Mouse (Mus musculus) kidney, embryonic 14.5 days (tissue): ENCODE results near the gene Acly. TPM values are rescaled to one million over a fixed set of nuclear protein-coding genes. Genes with fewer than 3 reads are reported as not detected.

Experiments used
- ATAC-seq: fragments of 200-750 bp; cut with Nextera tagmentation; 2 replicates; pipeline ENCODE4 v1.8.0; 2017; ENCODE audit warnings: moderate number of reproducible peaks, mild to moderate bottlenecking, moderate TSS enrichment, moderate library complexity; ENCODE audit not compliant: low FRiP score, low TSS enrichment
- H3K27ac ChIP-seq: fragments of 300-500 bp; sonication (generic); 2 replicates; pipeline ENCODE4 v1.5.1; 2014; ENCODE audit warnings: low read depth, mild to moderate bottlenecking, low read length, moderate library complexity, mixed read lengths
- H3K27me3 ChIP-seq: fragments of 300-500 bp; sonication (generic); 2 replicates; pipeline ENCODE4 v1.6.1; 2014; ENCODE audit warnings: mild to moderate bottlenecking, low read length; ENCODE audit not compliant: control insufficient read depth, insufficient read depth
- H3K36me3 ChIP-seq: fragments of 300-500 bp; sonication (generic); 2 replicates; pipeline ENCODE4 v1.6.1; 2014; ENCODE audit warnings: low read length, mixed read lengths; ENCODE audit not compliant: control insufficient read depth, insufficient read depth
- H3K4me1 ChIP-seq: fragments of 300-500 bp; sonication (generic); 2 replicates; pipeline ENCODE4 v1.6.1; 2014; ENCODE audit warnings: low read length, mixed read lengths; ENCODE audit not compliant: control insufficient read depth, insufficient read depth
- H3K4me2 ChIP-seq: fragments of 300-500 bp; sonication (generic); replicated peaks from 2 replicates; pipeline ENCODE4 v1.6.1; 2014; ENCODE audit warnings: low read depth, mild to moderate bottlenecking, low read length
- H3K4me3 ChIP-seq: fragments of 300-500 bp; sonication (generic); 2 replicates; pipeline ENCODE4 v1.5.1; 2014; ENCODE audit warnings: mild to moderate bottlenecking, low read length
- H3K9ac ChIP-seq: fragments of 300-500 bp; sonication (generic); 2 replicates; pipeline ENCODE4 v1.6.1; 2014; ENCODE audit warnings: low read depth, mild to moderate bottlenecking, low read length, moderate library complexity
- H3K9me3 ChIP-seq: fragments of 300-500 bp; sonication (generic); 2 replicates; pipeline ENCODE4 v1.6.1; 2016; ENCODE audit warnings: low read length; ENCODE audit not compliant: control insufficient read depth
- WGBS: fragments of 180-500 bp; shearing (Covaris S2); extraction: QIAGEN DNeasy Blood & Tissue Kit; methylation state at CpG from one replicate; pipeline ENCODE4 v1.1.7; 2014; 5-methylcytosine and 5-hydroxymethylcytosine counted together
- polyA plus RNA-seq: library from polyadenylated mRNA; unstranded; fragments of >200 nt; fragmentation: Nextera tagmentation; extraction: Ambion mirVana; gene quantifications from 2 replicates; pipeline ENCODE4 v1.2.1, GENCODE M21; 2014

Gene Acly
- polyA plus RNA-seq, 1 experiment from 2014 or later, result 158 TPM

DNA sequence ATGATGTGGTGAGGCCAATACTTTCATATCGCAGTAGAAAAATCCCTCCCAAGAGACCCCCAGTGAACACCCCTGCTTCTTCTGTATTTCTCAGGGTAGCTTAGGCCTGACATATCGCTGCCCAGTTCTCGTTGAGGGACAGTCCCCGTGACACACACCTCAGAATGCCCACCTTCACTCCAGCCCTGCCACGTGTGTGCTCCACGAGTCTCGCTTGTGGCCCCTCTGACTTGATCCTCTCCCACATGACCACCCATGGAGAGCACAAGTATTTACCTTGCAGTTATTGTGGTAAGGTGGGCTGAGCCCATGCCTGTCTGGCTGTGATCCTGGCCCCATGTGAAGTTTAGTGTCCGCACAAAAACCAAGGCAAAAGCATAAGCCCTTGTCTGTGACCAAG is 40.9 kb upstream of the Acly start:
- WGBS, result 82% methylated on average over 8 of the region's 8 CpGs
- no peak for ATAC-seq
- Histone ChIP-seq H3K9me3 (no peaks in the 10 kb centered on the region), H3K4me1 (0 out of 2 replicates have a peak, but pooled peaks cover 8% of the 10 kb centered on the region), H3K9ac (no peak overlapping the region), H3K4me2 (no peak overlapping the region), H3K4me3 (no peak overlapping the region), H3K36me3 (no peaks in the 10 kb centered on the region), H3K27ac (no peak overlapping the region), H3K27me3 (no peaks in the 10 kb centered on the region)

DNA sequence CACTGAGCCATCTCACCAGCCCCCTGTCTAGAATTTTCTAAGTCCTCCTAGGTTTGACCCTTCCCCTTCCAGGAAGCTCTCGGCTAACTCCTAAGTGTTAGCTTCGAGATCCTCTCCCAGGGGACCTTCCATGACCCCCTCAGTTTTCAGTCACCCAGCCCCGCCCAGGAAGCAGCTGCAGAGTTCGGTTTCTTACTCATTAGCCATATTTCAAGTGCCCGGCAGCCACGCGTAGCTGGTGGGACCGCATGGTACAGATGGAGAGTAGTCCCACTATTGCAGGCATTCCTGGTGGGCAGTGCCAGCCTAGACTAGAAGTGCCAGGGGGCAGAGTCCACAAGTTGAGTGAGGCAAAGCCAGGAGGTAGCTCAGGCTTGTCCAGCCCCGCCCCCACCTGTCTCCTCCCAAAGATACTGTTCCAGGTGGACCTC is 40.0 kb upstream of the Acly start:
- Histone ChIP-seq H3K27ac (no peak overlapping the region), H3K9ac (no peak overlapping the region), H3K4me3 (no peak overlapping the region), H3K4me1 (0 out of 2 replicates have a peak, but pooled peaks cover 8% of the 10 kb centered on the region), H3K27me3 (no peaks in the 10 kb centered on the region), H3K9me3 (no peaks in the 10 kb centered on the region), H3K36me3 (no peaks in the 10 kb centered on the region), H3K4me2 (no peak overlapping the region)
- WGBS, result 29% methylated on average over 9 of the region's 9 CpGs
- ATAC-seq, result no peak

DNA sequence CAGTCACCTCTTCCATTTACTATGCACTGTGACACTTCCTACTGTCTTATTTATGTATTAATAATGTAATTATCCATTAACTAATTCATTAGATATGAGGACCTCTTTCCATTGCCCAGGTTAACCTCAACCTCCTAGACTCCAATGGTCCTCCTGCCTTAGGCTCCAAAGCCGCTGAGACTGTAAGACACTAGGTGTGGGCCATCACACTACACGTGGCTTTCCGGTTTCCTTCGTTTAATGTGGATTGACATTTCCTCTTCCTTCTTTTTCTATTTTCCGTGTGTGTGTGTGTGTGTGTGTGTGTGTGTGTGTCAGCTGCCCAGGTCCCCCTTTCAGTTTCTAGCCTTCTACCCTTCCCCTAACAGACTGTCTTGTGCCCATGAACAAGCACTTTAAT is 39.4 kb upstream of the Acly start:
- H3K36me3 ChIP-seq, result no peaks in the 10 kb centered on the region
- H3K9me3 ChIP-seq, result no peaks in the 10 kb centered on the region
- 0 out of 2 replicates have a peak, but pooled peaks cover 8% of the 10 kb centered on the region for H3K4me1 ChIP-seq
- no peak overlapping the region for H3K27ac ChIP-seq
- H3K4me3 ChIP-seq, result no peak overlapping the region
- ATAC-seq, result no peak
- WGBS, result 76% methylated on average over 5 of the region's 5 CpGs
- no peak overlapping the region for H3K9ac ChIP-seq
- H3K4me2 ChIP-seq, result no peak overlapping the region
- H3K27me3 ChIP-seq, result no peaks in the 10 kb centered on the region

DNA sequence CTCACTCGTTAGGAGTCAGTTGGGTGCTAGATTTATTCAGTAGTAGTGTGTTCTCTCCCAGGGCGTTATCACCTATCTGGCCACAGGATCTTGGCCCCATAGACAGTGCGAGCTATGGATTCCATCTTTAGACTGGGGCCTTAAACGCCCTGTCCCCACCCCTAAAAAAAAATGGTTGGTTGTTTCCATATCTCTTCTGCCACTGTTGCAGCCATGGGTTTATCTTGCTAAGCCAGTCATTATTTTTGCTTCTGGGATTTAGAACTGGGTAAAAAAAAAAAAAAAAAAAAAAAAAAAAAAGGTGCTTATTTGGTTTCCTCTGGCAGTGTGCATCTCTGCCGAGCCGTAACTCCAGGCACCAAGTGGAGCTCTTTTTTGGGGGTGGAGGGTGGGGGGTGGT is 36.9 kb upstream of the Acly start:
- H3K27me3 ChIP-seq, result no peaks in the 10 kb centered on the region
- no peak overlapping the region for H3K27ac ChIP-seq
- no peaks in the 10 kb centered on the region for H3K4me1 ChIP-seq
- no peak for ATAC-seq
- no peak overlapping the region for H3K9ac ChIP-seq
- whole genome bisulfite sequencing, result 92% methylated on average over 6 of the region's 6 CpGs
- no peak overlapping the region for H3K4me3 ChIP-seq
- no peaks in the 10 kb centered on the region for H3K9me3 ChIP-seq
- no peaks in the 10 kb centered on the region for H3K36me3 ChIP-seq
- H3K4me2 ChIP-seq, result no peak overlapping the region

DNA sequence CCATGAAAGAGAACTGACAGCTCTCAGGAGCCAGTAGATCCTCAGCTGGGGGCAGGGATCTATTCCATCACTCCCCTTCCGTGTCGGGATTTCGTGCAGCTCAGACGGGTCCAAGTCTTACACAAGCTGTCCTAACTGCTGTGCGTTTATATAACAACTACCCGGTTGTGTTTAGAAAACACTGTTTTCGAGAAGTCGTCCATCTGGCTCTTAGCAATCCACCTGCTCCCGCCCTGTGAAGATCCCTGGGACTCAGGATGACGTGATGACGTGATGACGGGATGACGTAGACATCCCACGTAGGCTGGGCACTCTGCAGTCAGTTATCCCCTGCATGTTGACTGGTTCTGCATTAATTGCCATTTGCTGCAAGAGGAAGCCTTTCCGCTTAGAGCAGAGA is 36.5 kb upstream of the Acly start:
- H3K27me3 ChIP-seq, result no peaks in the 10 kb centered on the region
- H3K4me2 ChIP-seq, result no peak overlapping the region
- H3K36me3 ChIP-seq, result no peaks in the 10 kb centered on the region
- WGBS, result 78% methylated on average over 15 of the region's 15 CpGs
- H3K4me3 ChIP-seq, result no peak overlapping the region
- H3K4me1 ChIP-seq, result no peaks in the 10 kb centered on the region
- H3K9me3 ChIP-seq, result no peaks in the 10 kb centered on the region
- no peak for ATAC-seq
- no peak overlapping the region for H3K27ac ChIP-seq
- H3K9ac ChIP-seq, result no peak overlapping the region

DNA sequence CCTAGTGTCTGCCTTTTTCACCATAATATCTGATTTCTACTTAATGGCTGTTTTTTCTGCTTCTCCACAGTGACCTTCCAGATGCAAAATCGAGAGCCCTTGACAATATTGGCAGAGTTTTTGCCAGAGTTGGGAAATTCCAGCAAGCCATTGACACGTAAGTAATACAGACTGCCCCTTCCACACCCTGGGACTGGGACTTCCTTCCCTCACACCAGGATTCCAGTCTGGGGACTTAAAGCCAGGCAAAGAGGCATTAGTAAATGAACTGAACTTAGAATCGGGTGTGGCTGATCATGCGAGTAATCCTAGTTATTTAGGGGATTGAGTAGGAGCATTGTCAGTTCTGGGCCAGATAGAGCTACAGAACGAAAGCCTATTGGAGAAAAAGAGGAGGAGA is 33.9 kb upstream of the Acly start:
- Histone ChIP-seq H3K4me1 (no peaks in the 10 kb centered on the region), H3K27me3 (no peaks in the 10 kb centered on the region), H3K4me3 (no peak overlapping the region), H3K9ac (no peak overlapping the region), H3K27ac (no peak overlapping the region), H3K9me3 (no peaks in the 10 kb centered on the region), H3K4me2 (no peak overlapping the region), H3K36me3 (no peaks in the 10 kb centered on the region)
- WGBS, result 72% methylated on average over 5 of the region's 5 CpGs
- ATAC-seq, result no peak

DNA sequence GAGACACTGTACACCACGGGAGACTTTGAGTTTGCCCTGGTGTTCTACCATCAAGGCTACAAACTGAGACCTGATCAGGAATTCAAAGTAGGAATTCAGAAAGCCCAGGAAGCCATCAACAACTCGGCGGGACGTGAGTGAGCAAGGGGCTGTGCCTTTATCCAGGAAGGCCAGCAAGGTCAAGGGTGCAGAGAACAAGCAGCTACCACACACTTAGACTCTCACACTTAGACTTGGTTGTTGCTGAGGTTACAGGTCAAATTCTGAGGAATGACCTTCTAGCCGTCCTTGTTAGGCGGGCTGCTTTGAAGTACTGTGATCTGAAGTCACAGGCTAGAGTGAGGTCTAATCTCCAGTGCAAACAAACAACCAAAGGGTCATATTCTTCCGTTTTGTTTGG is 31.7 kb upstream of the Acly start:
- Histone ChIP-seq H3K27ac (no peak overlapping the region), H3K9me3 (no peaks in the 10 kb centered on the region), H3K36me3 (no peaks in the 10 kb centered on the region), H3K27me3 (no peaks in the 10 kb centered on the region), H3K4me2 (no peak overlapping the region), H3K9ac (no peak overlapping the region), H3K4me1 (no peaks in the 10 kb centered on the region), H3K4me3 (no peak overlapping the region)
- WGBS, result 52% methylated on average over 7 of the region's 7 CpGs
- ATAC-seq, result no peak

DNA sequence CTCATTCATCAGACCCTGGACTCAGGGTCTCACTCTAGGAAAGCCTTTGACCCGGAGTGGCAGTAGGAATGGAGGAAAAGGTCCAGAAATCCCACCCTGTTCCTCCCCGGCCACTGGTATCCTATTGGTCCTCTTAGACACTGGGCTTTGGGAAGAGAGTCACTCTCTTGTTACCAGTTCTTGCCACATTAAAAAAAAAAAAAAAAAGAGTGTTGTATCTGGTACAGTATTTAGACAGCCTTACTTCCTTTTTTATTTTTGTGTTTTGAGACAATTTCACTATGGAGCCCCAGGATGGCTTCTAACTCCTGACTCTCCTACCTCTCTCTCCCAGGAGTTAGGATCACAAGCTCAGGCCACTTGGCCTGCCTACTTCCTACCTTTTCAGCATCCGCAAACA is 29.8 kb upstream of the Acly start:
- no peaks in the 10 kb centered on the region for H3K36me3 ChIP-seq
- WGBS, result 64% methylated on average over 3 of the region's 3 CpGs
- no peak overlapping the region for H3K4me2 ChIP-seq
- no peak overlapping the region for H3K4me3 ChIP-seq
- H3K9me3 ChIP-seq, result no peaks in the 10 kb centered on the region
- no peak overlapping the region for H3K9ac ChIP-seq
- H3K4me1 ChIP-seq, result no peaks in the 10 kb centered on the region
- H3K27ac ChIP-seq, result no peak overlapping the region
- no peaks in the 10 kb centered on the region for H3K27me3 ChIP-seq
- no peak for ATAC-seq

DNA sequence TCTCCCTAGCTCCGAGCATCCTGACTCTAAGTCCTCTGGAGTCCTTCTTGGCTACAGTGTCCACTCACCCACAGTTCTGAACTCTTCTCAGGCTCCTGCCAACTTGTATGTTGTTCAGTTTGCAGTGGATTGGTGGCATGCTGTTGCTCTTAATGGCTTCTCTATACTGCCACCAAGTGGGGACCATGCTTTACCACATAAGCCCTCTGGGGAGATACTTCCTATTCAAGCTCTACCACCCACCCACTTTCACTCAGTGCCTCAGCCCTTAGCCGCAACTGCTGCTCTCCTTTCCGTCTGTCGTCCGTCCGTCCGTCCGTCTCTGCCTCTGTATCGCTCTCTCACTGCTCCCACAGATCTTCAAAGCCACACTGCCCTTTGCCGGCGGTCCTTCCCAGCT is 27.8 kb upstream of the Acly start:
- WGBS, result 21% methylated on average over 11 of the region's 11 CpGs
- Histone ChIP-seq H3K27ac (no peak overlapping the region), H3K27me3 (no peaks in the 10 kb centered on the region), H3K9ac (no peak overlapping the region), H3K4me3 (no peak overlapping the region), H3K36me3 (no peaks in the 10 kb centered on the region), H3K9me3 (no peaks in the 10 kb centered on the region), H3K4me1 (no peaks in the 10 kb centered on the region), H3K4me2 (peak overlapping the region; percentile 24; the same call in 1 of the 2 replicates)
- ATAC-seq, result peak; percentile 68

DNA sequence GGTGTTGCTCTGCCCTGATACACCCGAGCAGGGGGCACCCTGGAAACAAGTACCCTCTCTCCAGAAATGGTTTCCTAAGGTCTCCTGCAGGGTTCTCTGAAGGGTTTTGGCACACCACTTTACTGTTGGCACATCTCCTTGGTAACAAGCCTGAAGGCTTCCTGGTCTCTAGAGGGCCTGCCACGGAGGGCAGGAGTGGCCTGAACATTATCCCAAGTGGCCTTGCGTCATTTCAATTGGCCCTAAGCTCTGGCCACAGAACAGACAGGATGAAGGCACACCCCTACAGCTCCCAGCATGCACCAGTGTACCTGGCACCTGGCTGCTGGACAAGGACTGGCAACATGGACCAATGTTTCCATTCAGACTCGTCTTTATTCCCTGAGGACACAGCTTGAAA is 25.0 kb upstream of the Acly start:
- H3K27ac ChIP-seq, result no peak overlapping the region
- H3K9ac ChIP-seq, result no peak overlapping the region
- H3K36me3 ChIP-seq, result no peaks in the 10 kb centered on the region
- no peaks in the 10 kb centered on the region for H3K9me3 ChIP-seq
- H3K4me2 ChIP-seq, result no peak overlapping the region
- no peak overlapping the region for H3K4me3 ChIP-seq
- H3K4me1 ChIP-seq, result no peaks in the 10 kb centered on the region
- ATAC-seq, result no peak
- H3K27me3 ChIP-seq, result no peaks in the 10 kb centered on the region
- 80% methylated on average over 4 of the region's 4 CpGs for WGBS
